Mouse (Mus musculus) intestine, embryonic 16.5 days (tissue): Measurements from ENCODE around the gene Ssh1. TPM values are rescaled to one million over a fixed set of nuclear protein-coding genes. Genes with fewer than 3 reads are reported as not detected.

Experiments
- ATAC-seq: fragments of 200-750 bp; cut with Nextera tagmentation; 2 replicates; pipeline ENCODE4 v1.8.0; 2017; ENCODE audit warnings: moderate TSS enrichment, moderate library complexity
- H3K27ac ChIP-seq: fragments of 300-500 bp; sonication (generic); 2 replicates; pipeline ENCODE4 v1.5.1; 2014; ENCODE audit warnings: mild to moderate bottlenecking, low read length
- H3K27me3 ChIP-seq: fragments of 300-500 bp; sonication (generic); replicated peaks from 2 replicates; pipeline ENCODE4 v1.6.1; 2014; ENCODE audit warnings: low read length, control low read depth, mixed read lengths; ENCODE audit not compliant: control insufficient read depth, insufficient read depth
- H3K36me3 ChIP-seq: fragments of 300-500 bp; sonication (generic); 2 replicates; pipeline ENCODE4 v1.6.1; 2014; ENCODE audit warnings: low read length, control low read depth; ENCODE audit not compliant: control insufficient read depth, insufficient read depth
- H3K4me1 ChIP-seq: fragments of 300-500 bp; sonication (generic); 2 replicates; pipeline ENCODE4 v1.6.1; 2014; ENCODE audit warnings: low read length, control low read depth, mixed read lengths; ENCODE audit not compliant: control insufficient read depth, insufficient read depth
- H3K4me2 ChIP-seq: fragments of 300-500 bp; sonication (generic); 2 replicates; pipeline ENCODE4 v1.6.1; 2014; ENCODE audit warnings: low read depth, low read length, control low read depth
- H3K4me3 ChIP-seq: fragments of 300-500 bp; sonication (generic); 2 replicates; pipeline ENCODE4 v1.5.1; 2014; ENCODE audit warnings: mild to moderate bottlenecking, low read length
- H3K9ac ChIP-seq: fragments of 300-500 bp; sonication (generic); 2 replicates; pipeline ENCODE4 v1.6.1; 2014; ENCODE audit warnings: low read depth, low read length
- H3K9me3 ChIP-seq: fragments of 300-500 bp; sonication (generic); 2 replicates; pipeline ENCODE4 v1.6.1; 2016; ENCODE audit warnings: low read length, control low read depth; ENCODE audit not compliant: control insufficient read depth
- WGBS: fragments of 180-500 bp; shearing (Covaris S2); extraction: QIAGEN DNeasy Blood & Tissue Kit; methylation state at CpG from one replicate; pipeline ENCODE4 v1.1.7; 2014; 5-methylcytosine and 5-hydroxymethylcytosine counted together
- polyA plus RNA-seq: library from polyadenylated mRNA; unstranded; fragments of >200 nt; fragmentation: Nextera tagmentation; extraction: Ambion mirVana; gene quantifications from 2 replicates; pipeline ENCODE4 v1.2.1, GENCODE M21; 2015

Gene Ssh1
- polyA plus RNA-seq, 1 experiment from 2014 or later, result 7.1 TPM

GRCm38 (mm10) chr5:113950133-113950532 lies 43.6 kb downstream of the Ssh1 start:
- 90% methylated on average over 17 of the region's 17 CpGs for WGBS
- no peaks in the 10 kb centered on the region for H3K27me3 ChIP-seq

GRCm38 (mm10) chr5:113947280-113947679 lies 46.4 kb downstream of the Ssh1 start:
- WGBS, result 67% methylated on average over 2 of the region's 2 CpGs
- no peak overlapping the region for H3K4me3 ChIP-seq
- no peaks in the 10 kb centered on the region for H3K9me3 ChIP-seq
- no peaks in the 10 kb centered on the region; the same call in 1 of the 2 replicates for H3K4me1 ChIP-seq
- H3K27ac ChIP-seq, result no peak overlapping the region
- no peaks in the 10 kb centered on the region for H3K27me3 ChIP-seq
- no peak overlapping the region for H3K4me2 ChIP-seq
- no peak overlapping the region for H3K9ac ChIP-seq
- ATAC-seq, result no peak
- H3K36me3 ChIP-seq, result peaks cover 18% of the 10 kb centered on the region

More at GRCm38 (mm10) chr5:113950133-113950532, 43.6 kb downstream of the Ssh1 start:
- H3K4me1 ChIP-seq, result no peaks in the 10 kb centered on the region; the same call in 1 of the 2 replicates
- H3K4me2 ChIP-seq, result no peak overlapping the region
- H3K9me3 ChIP-seq, result no peaks in the 10 kb centered on the region
- H3K36me3 ChIP-seq, result peaks cover 8% of the 10 kb centered on the region
- H3K9ac ChIP-seq, result no peak overlapping the region
- ATAC-seq, result no peak
- no peak overlapping the region for H3K27ac ChIP-seq
- H3K4me3 ChIP-seq, result no peak overlapping the region

- Histone ChIP-seq H3K27ac (no peak overlapping the region), H3K4me3 (no peak overlapping the region), H3K27me3 (no peaks in the 10 kb centered on the region), H3K9ac (no peak overlapping the region), H3K36me3 (peaks cover 16% of the 10 kb centered on the region), H3K9me3 (no peaks in the 10 kb centered on the region), H3K4me2 (no peak overlapping the region), H3K4me1 (no peaks in the 10 kb centered on the region)
- 95% methylated on average over 6 of the region's 6 CpGs for WGBS
- no peak for ATAC-seq
These were observed 48.6 kb downstream of the Ssh1 start for GRCm38 (mm10) chr5:113945126-113945525.

GRCm38 (mm10) chr5:113943328-113943727 lies 50.4 kb downstream of the Ssh1 start:
- Histone ChIP-seq H3K4me2 (no peak overlapping the region), H3K9ac (no peak overlapping the region), H3K36me3 (peaks cover 14% of the 10 kb centered on the region), H3K4me1 (no peaks in the 10 kb centered on the region), H3K9me3 (no peaks in the 10 kb centered on the region), H3K4me3 (no peak overlapping the region), H3K27me3 (no peaks in the 10 kb centered on the region), H3K27ac (no peak overlapping the region)
- ATAC-seq, result no peak
- 84% methylated on average over 12 of the region's 12 CpGs for WGBS

- 78% methylated on average over 12 of the region's 12 CpGs for WGBS
- H3K9me3 ChIP-seq, result no peaks in the 10 kb centered on the region
- no peaks in the 10 kb centered on the region for H3K27me3 ChIP-seq
- H3K4me2 ChIP-seq, result no peak overlapping the region
- H3K4me3 ChIP-seq, result no peak overlapping the region
- H3K27ac ChIP-seq, result no peak overlapping the region
- no peak for ATAC-seq
- peaks cover 14% of the 10 kb centered on the region for H3K36me3 ChIP-seq
- no peak overlapping the region for H3K9ac ChIP-seq
- no peaks in the 10 kb centered on the region for H3K4me1 ChIP-seq
These were observed 51.1 kb downstream of the Ssh1 start for GRCm38 (mm10) chr5:113942580-113942979.

- H3K9ac ChIP-seq, result no peak overlapping the region
- 55% methylated on average over 12 of the region's 12 CpGs for WGBS
- no peaks in the 10 kb centered on the region for H3K9me3 ChIP-seq
- H3K4me3 ChIP-seq, result no peak overlapping the region
- no peak overlapping the region for H3K27ac ChIP-seq
- H3K4me2 ChIP-seq, result no peak overlapping the region
- H3K27me3 ChIP-seq, result no peaks in the 10 kb centered on the region
- H3K4me1 ChIP-seq, result no peaks in the 10 kb centered on the region
- no peak for ATAC-seq
- H3K36me3 ChIP-seq, result peaks cover 10% of the 10 kb centered on the region
These were observed 54.3 kb downstream of the Ssh1 start for GRCm38 (mm10) chr5:113939263-113939900.

GRCm38 (mm10) chr5:113937650-113938049 lies 56.0 kb downstream of the Ssh1 start:
- ATAC-seq, result no peak
- no peak overlapping the region for H3K4me3 ChIP-seq
- no peak overlapping the region for H3K27ac ChIP-seq
- H3K4me2 ChIP-seq, result no peak overlapping the region
- no peaks in the 10 kb centered on the region for H3K9me3 ChIP-seq
- H3K4me1 ChIP-seq, result peaks cover 6% of the 10 kb centered on the region
- WGBS, result 59% methylated on average over 7 of the region's 7 CpGs
- H3K36me3 ChIP-seq, result peaks cover 4% of the 10 kb centered on the region
- no peaks in the 10 kb centered on the region for H3K27me3 ChIP-seq
- no peak overlapping the region for H3K9ac ChIP-seq

- peak; percentile 49; the same call in 1 of the 2 replicates for ATAC-seq
- Histone ChIP-seq H3K4me1 (peaks cover 17% of the 10 kb centered on the region), H3K27me3 (no peaks in the 10 kb centered on the region), H3K9ac (no peak overlapping the region), H3K27ac (peak overlapping the region; percentile 24; the same call in 1 of the 2 replicates), H3K4me2 (0 out of 2 replicates have a peak overlapping the region, but pooled peaks have one; percentile 16), H3K4me3 (no peak overlapping the region), H3K9me3 (no peaks in the 10 kb centered on the region), H3K36me3 (no peaks in the 10 kb centered on the region)
- 49% methylated on average over 6 of the region's 6 CpGs for WGBS
These were observed 59.8 kb downstream of the Ssh1 start for GRCm38 (mm10) chr5:113933889-113934288.

- WGBS, result 72% methylated on average over 4 of the region's 4 CpGs
- peak overlapping the region; percentile 24; the same call in 1 of the 2 replicates for H3K27ac ChIP-seq
These were observed 60.2 kb downstream of the Ssh1 start for GRCm38 (mm10) chr5:113933480-113933879.

More at GRCm38 (mm10) chr5:113933480-113933879, 60.2 kb downstream of the Ssh1 start:
- Histone ChIP-seq H3K9ac (no peak overlapping the region), H3K27me3 (no peaks in the 10 kb centered on the region), H3K4me2 (no peak overlapping the region), H3K9me3 (no peaks in the 10 kb centered on the region), H3K36me3 (no peaks in the 10 kb centered on the region), H3K4me3 (no peak overlapping the region), H3K4me1 (peaks cover 17% of the 10 kb centered on the region)
- ATAC-seq, result no peak; the same call in 1 of the 2 replicates
